Mouse (Mus musculus) layer of hippocampus, adult 2 months (tissue): ENCODE measurements around the gene Slc44a2. TPM values are rescaled to one million over a fixed set of nuclear protein-coding genes. Genes with fewer than 3 reads are reported as not detected.
A peak's percentile ranks its signal among the peaks of the same experiment; 100 is the strongest.

ENCODE experiments used
- DNase-seq, 2 experiments: peaks; one replicate each; pipeline ENCODE4 v3.0.0; 2022; ENCODE audit warnings: low spot score in 2 of 2
- H3K27ac ChIP-seq: fragments of 200-600 bp; 2 replicates; pipeline ENCODE4 v1.8.1; 2022
- H3K4me3 ChIP-seq: fragments of 200-600 bp; 2 replicates; pipeline ENCODE4 v1.8.1; 2022; ENCODE audit warnings: mild to moderate bottlenecking
- CTCF ChIP-seq: fragments of 200-600 bp; conservative IDR thresholded peaks from 2 replicates; pipeline ENCODE4 v1.8.1; 2022; ENCODE audit warnings: antibody characterized with exemption, mild to moderate bottlenecking, moderate library complexity
- total RNA-seq, 2 experiments: library from RNA; stranded (reverse); gene quantifications; 2 replicates each; pipeline ENCODE4 v1.2.3; 2021

The Slc44a2 gene
- total RNA-seq, 2 experiments from 2014 or later: 50.7 to 52.6 TPM

- no peak for TF ChIP-seq CTCF
- H3K4me3 ChIP-seq: no peak overlapping the region
- H3K27ac ChIP-seq: no peak overlapping the region
- no peak for DNase-seq
These were observed 31.3 kb downstream of the Slc44a2 start for GRCm38 (mm10) chr9:21351702-21352377.

- no peak overlapping the region for H3K27ac ChIP-seq
- no peak for TF ChIP-seq CTCF
- no peak overlapping the region for H3K4me3 ChIP-seq
- DNase-seq: no peak
These were observed 32.2 kb downstream of the Slc44a2 start for GRCm38 (mm10) chr9:21352463-21353372.

GRCm38 (mm10) chr9:21353373-21353686, 32.8 kb downstream of the Slc44a2 start:
- no peak overlapping the region for H3K27ac ChIP-seq
- no peak overlapping the region for H3K4me3 ChIP-seq
- DNase-seq: no peak
- no peak for TF ChIP-seq CTCF

GRCm38 (mm10) chr9:21354796-21355195, 34.3 kb downstream of the Slc44a2 start:
- no peak overlapping the region for H3K4me3 ChIP-seq
- no peak for TF ChIP-seq CTCF
- H3K27ac ChIP-seq: no peak overlapping the region
- no peak for DNase-seq

GRCm38 (mm10) chr9:21356981-21357718, 36.7 kb downstream of the Slc44a2 start:
- TF ChIP-seq CTCF: peak; percentile 82
- DNase-seq: peak; percentile 66 to 69
- no peak overlapping the region for H3K27ac ChIP-seq
- H3K4me3 ChIP-seq: no peak overlapping the region

- TF ChIP-seq CTCF: peak; percentile 92
- DNase-seq: peak; percentile 52 to 76
- Histone ChIP-seq H3K4me3 (peak overlapping the region; percentile 92), H3K27ac (peak overlapping the region; percentile 96)
These were observed 46.2 kb downstream of the Slc44a2 start for GRCm38 (mm10) chr9:21366541-21367220.

- H3K27ac ChIP-seq: peak within 1 kb of the TSS; percentile 96
- peak within 1 kb of the TSS; percentile 92 for H3K4me3 ChIP-seq
- DNase-seq: peak; percentile 99 to 100
- TF ChIP-seq CTCF: no peak
These were observed 47.0 kb downstream of the Slc44a2 start, which contains the start of gene Ilf3 for GRCm38 (mm10) chr9:21367357-21368111. Gene Ilf3 (plus strand): TSS chr9:21367871.

GRCm38 (mm10) chr9:21368131-21368584, 47.7 kb downstream of the Slc44a2 start:
- H3K27ac ChIP-seq: peak overlapping the region; percentile 96
- H3K4me3 ChIP-seq: peak overlapping the region; percentile 92
- DNase-seq: peak; percentile 43 to 45
- no peak for TF ChIP-seq CTCF

GRCm38 (mm10) chr9:21369080-21369479, 48.6 kb downstream of the Slc44a2 start:
- DNase-seq: no peak
- H3K27ac ChIP-seq: peak overlapping the region; percentile 96; the same call in 1 of the 2 replicates
- TF ChIP-seq CTCF: no peak
- H3K4me3 ChIP-seq: peak overlapping the region; percentile 92

- TF ChIP-seq CTCF: no peak
- no peak for DNase-seq
- Histone ChIP-seq H3K4me3 (no peak overlapping the region), H3K27ac (no peak overlapping the region)
These were observed 50.4 kb downstream of the Slc44a2 start for GRCm38 (mm10) chr9:21370876-21371275.

GRCm38 (mm10) chr9:21372508-21372907, 52.0 kb downstream of the Slc44a2 start:
- no peak overlapping the region for H3K27ac ChIP-seq
- no peak for TF ChIP-seq CTCF
- H3K4me3 ChIP-seq: no peak overlapping the region
- no peak for DNase-seq
